Mouse (Mus musculus) forebrain, embryonic 16.5 days (tissue): Measurements from ENCODE around the gene Tnfrsf1b. TPM values are rescaled to one million over a fixed set of nuclear protein-coding genes. Genes with fewer than 3 reads are reported as not detected.
A peak's percentile ranks its signal among the peaks of the same experiment; 100 is the strongest.

Experiments used
- ATAC-seq: fragments of 200-750 bp; cut with Nextera tagmentation; 2 replicates; pipeline ENCODE4 v1.8.0; 2017; ENCODE audit warnings: mild to moderate bottlenecking, moderate library complexity
- H3K27ac ChIP-seq: fragments of 300-500 bp; sonication (generic); 2 replicates; pipeline ENCODE4 v1.5.1; 2014; ENCODE audit warnings: low read length, control low read depth
- H3K27me3 ChIP-seq: fragments of 300-500 bp; sonication (generic); replicated peaks from 2 replicates; pipeline ENCODE4 v1.6.1; 2014; ENCODE audit warnings: low read length; ENCODE audit not compliant: control insufficient read depth, insufficient read depth
- H3K36me3 ChIP-seq: fragments of 300-500 bp; sonication (generic); 2 replicates; pipeline ENCODE4 v1.6.1; 2014; ENCODE audit not compliant: control insufficient read depth, insufficient read depth
- H3K4me1 ChIP-seq: fragments of 300-500 bp; sonication (generic); replicated peaks from 2 replicates; pipeline ENCODE4 v1.6.1; 2014; ENCODE audit warnings: low read length; ENCODE audit not compliant: control insufficient read depth, insufficient read depth
- H3K4me2 ChIP-seq: fragments of 300-500 bp; sonication (generic); 2 replicates; pipeline ENCODE4 v1.6.1; 2014; ENCODE audit warnings: mild to moderate bottlenecking, low read length, control low read depth
- H3K4me3 ChIP-seq: fragments of 300-500 bp; sonication (generic); replicated peaks from 2 replicates; pipeline ENCODE4 v1.5.1; 2014; ENCODE audit warnings: mild to moderate bottlenecking, low read length, control low read depth
- H3K9ac ChIP-seq: fragments of 300-500 bp; sonication (generic); replicated peaks from 2 replicates; pipeline ENCODE4 v1.6.1; 2014; ENCODE audit warnings: low read depth, low read length, control low read depth
- H3K9me3 ChIP-seq: fragments of 300-500 bp; sonication (generic); 2 replicates; pipeline ENCODE4 v1.6.1; 2016; ENCODE audit warnings: low read length; ENCODE audit not compliant: control insufficient read depth
- WGBS: fragments of 180-500 bp; shearing (Covaris S2); extraction: QIAGEN DNeasy Blood & Tissue Kit; methylation state at CpG from one replicate; pipeline ENCODE4 v1.1.7; 2014; 5-methylcytosine and 5-hydroxymethylcytosine counted together
- polyA plus RNA-seq: library from polyadenylated mRNA; unstranded; fragments of >200 nt; fragmentation: Nextera tagmentation; extraction: Ambion mirVana; gene quantifications from 2 replicates; pipeline ENCODE4 v1.2.1, GENCODE M21; 2015

The Tnfrsf1b gene
- polyA plus RNA-seq, 1 experiment from 2014 or later = 2.4 TPM

- ATAC-seq = no peak
- H3K9me3 ChIP-seq = no peaks in the 10 kb centered on the region
- 72% methylated on average over 6 of the region's 6 CpGs for WGBS
- H3K4me3 ChIP-seq = no peak overlapping the region
- H3K36me3 ChIP-seq = no peaks in the 10 kb centered on the region
- H3K4me1 ChIP-seq = no peaks in the 10 kb centered on the region; the same call in 1 of the 2 replicates
- H3K27ac ChIP-seq = no peak overlapping the region
- no peak overlapping the region for H3K9ac ChIP-seq
- no peaks in the 10 kb centered on the region for H3K27me3 ChIP-seq
- H3K4me2 ChIP-seq = no peak overlapping the region
Observed at GRCm38 (mm10) chr4:145217046-145217445, 29.6 kb downstream of the Tnfrsf1b start.

- no peaks in the 10 kb centered on the region; the same call in 1 of the 2 replicates for H3K4me1 ChIP-seq
- no peak overlapping the region for H3K9ac ChIP-seq
- H3K9me3 ChIP-seq = no peaks in the 10 kb centered on the region
- no peaks in the 10 kb centered on the region for H3K36me3 ChIP-seq
- no peaks in the 10 kb centered on the region for H3K27me3 ChIP-seq
- 85% methylated on average over 2 of the region's 2 CpGs for WGBS
- no peak overlapping the region for H3K4me2 ChIP-seq
- H3K4me3 ChIP-seq = no peak overlapping the region
- no peak for ATAC-seq
- no peak overlapping the region for H3K27ac ChIP-seq
Observed at GRCm38 (mm10) chr4:145215396-145215795, 31.3 kb downstream of the Tnfrsf1b start.

GRCm38 (mm10) chr4:145214786-145215174 is 31.9 kb downstream of the Tnfrsf1b start:
- H3K9me3 ChIP-seq = no peaks in the 10 kb centered on the region
- H3K27me3 ChIP-seq = no peaks in the 10 kb centered on the region
- H3K9ac ChIP-seq = no peak overlapping the region
- H3K4me3 ChIP-seq = no peak overlapping the region
- peak; percentile 39 for ATAC-seq
- H3K27ac ChIP-seq = no peak overlapping the region
- WGBS = 45% methylated on average over 6 of the region's 6 CpGs
- H3K4me1 ChIP-seq = no peaks in the 10 kb centered on the region; the same call in 1 of the 2 replicates
- no peak overlapping the region for H3K4me2 ChIP-seq
- no peaks in the 10 kb centered on the region for H3K36me3 ChIP-seq

GRCm38 (mm10) chr4:145213999-145214785 is 32.5 kb downstream of the Tnfrsf1b start:
- H3K4me2 ChIP-seq = no peak overlapping the region
- H3K4me1 ChIP-seq = no peaks in the 10 kb centered on the region; the same call in 1 of the 2 replicates
- H3K4me3 ChIP-seq = no peak overlapping the region
- H3K27me3 ChIP-seq = no peaks in the 10 kb centered on the region
- H3K9ac ChIP-seq = no peak overlapping the region
- H3K9me3 ChIP-seq = no peaks in the 10 kb centered on the region
- no peak overlapping the region for H3K27ac ChIP-seq
- peak; percentile 80 for ATAC-seq
- WGBS = 24% methylated on average over 8 of the region's 8 CpGs
- no peaks in the 10 kb centered on the region for H3K36me3 ChIP-seq

- WGBS = 81% methylated on average over 2 of the region's 2 CpGs
- no peak overlapping the region for H3K4me3 ChIP-seq
- no peak for ATAC-seq
- H3K9ac ChIP-seq = no peak overlapping the region
- H3K27ac ChIP-seq = no peak overlapping the region
- H3K4me2 ChIP-seq = no peak overlapping the region
- H3K4me1 ChIP-seq = peaks cover 6% of the 10 kb centered on the region; the same call in 1 of the 2 replicates
- H3K36me3 ChIP-seq = no peaks in the 10 kb centered on the region
- no peaks in the 10 kb centered on the region for H3K27me3 ChIP-seq
- H3K9me3 ChIP-seq = no peaks in the 10 kb centered on the region
Observed at GRCm38 (mm10) chr4:145211076-145211475, 35.6 kb downstream of the Tnfrsf1b start.

GRCm38 (mm10) chr4:145210564-145210963 is 36.1 kb downstream of the Tnfrsf1b start:
- peaks cover 6% of the 10 kb centered on the region; the same call in 1 of the 2 replicates for H3K4me1 ChIP-seq
- H3K4me3 ChIP-seq = no peak overlapping the region
- 88% methylated on average over 5 of the region's 5 CpGs for WGBS
- H3K4me2 ChIP-seq = no peak overlapping the region
- H3K9ac ChIP-seq = no peak overlapping the region
- no peak overlapping the region for H3K27ac ChIP-seq
- no peaks in the 10 kb centered on the region for H3K36me3 ChIP-seq
- no peaks in the 10 kb centered on the region for H3K9me3 ChIP-seq
- H3K27me3 ChIP-seq = no peaks in the 10 kb centered on the region
- ATAC-seq = no peak

- ATAC-seq = no peak
- Histone ChIP-seq H3K9me3 (no peaks in the 10 kb centered on the region), H3K4me3 (no peak overlapping the region), H3K27ac (no peak overlapping the region), H3K4me1 (peaks cover 6% of the 10 kb centered on the region; the same call in 1 of the 2 replicates), H3K9ac (no peak overlapping the region), H3K36me3 (no peaks in the 10 kb centered on the region), H3K4me2 (no peak overlapping the region), H3K27me3 (no peaks in the 10 kb centered on the region)
- WGBS = 35% methylated on average over 5 of the region's 5 CpGs
Observed at GRCm38 (mm10) chr4:145209690-145210088, 37.0 kb downstream of the Tnfrsf1b start.

GRCm38 (mm10) chr4:145209076-145209689 is 37.5 kb downstream of the Tnfrsf1b start:
- ATAC-seq = no peak

GRCm38 (mm10) chr4:145207718-145208371 is 38.8 kb downstream of the Tnfrsf1b start:
- Histone ChIP-seq H3K9ac (no peak overlapping the region), H3K27ac (no peak overlapping the region), H3K4me3 (no peak overlapping the region), H3K36me3 (no peaks in the 10 kb centered on the region), H3K4me1 (0 out of 2 replicates have a peak, but pooled peaks cover 6% of the 10 kb centered on the region), H3K4me2 (no peak overlapping the region), H3K27me3 (0 out of 2 replicates have a peak, but pooled peaks cover 2% of the 10 kb centered on the region), H3K9me3 (no peaks in the 10 kb centered on the region)
- 60% methylated on average over 3 of the region's 3 CpGs for WGBS
- peak; percentile 86 for ATAC-seq

More at GRCm38 (mm10) chr4:145209076-145209689, 37.5 kb downstream of the Tnfrsf1b start:
- Histone ChIP-seq H3K9me3 (no peaks in the 10 kb centered on the region), H3K36me3 (no peaks in the 10 kb centered on the region), H3K4me3 (no peak overlapping the region), H3K4me2 (no peak overlapping the region), H3K27me3 (no peaks in the 10 kb centered on the region), H3K9ac (no peak overlapping the region), H3K4me1 (0 out of 2 replicates have a peak, but pooled peaks cover 6% of the 10 kb centered on the region), H3K27ac (no peak overlapping the region)
- WGBS = 75% methylated on average over 6 of the region's 6 CpGs
